ENCODE assay signal across 9 mouse cellular contexts in the genomic region with DNA sequence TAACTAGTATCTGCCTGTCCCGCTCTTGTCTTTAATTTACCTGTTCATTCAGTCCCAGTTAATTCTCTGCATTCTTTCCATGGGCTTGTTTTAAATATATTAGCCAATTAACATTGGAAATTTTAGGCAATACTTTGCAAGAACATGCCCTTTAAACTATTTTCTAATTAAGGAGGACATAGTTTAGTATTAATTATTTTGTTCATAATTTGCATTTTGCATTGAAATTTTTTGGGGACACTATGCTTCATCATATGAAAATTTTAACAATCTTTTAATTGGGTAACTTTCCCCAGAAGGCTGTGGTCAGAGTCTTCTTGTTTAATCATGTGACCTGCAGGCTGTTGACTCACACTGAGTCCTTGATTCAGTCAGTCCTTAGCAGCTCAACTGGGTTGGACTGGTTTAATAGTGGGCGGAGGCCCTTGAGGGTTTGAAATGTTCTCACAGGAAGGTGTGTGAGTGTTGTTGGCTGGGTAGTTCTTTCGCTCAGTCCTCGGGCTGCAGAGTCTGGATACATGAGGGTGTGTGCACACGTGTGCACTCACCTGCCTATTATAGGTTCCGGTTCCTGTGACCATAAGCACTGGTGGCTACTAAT.
A peak's percentile ranks its signal among the peaks of the same experiment; 100 is the strongest.
DNase-seq lines count a peak whose midpoint lies in the region; ATAC-seq and TF ChIP-seq lines count a peak whose summit lies in the region.
"Had no signal": no experiment of that assay in that cellular context is flagged by ENCODE, and none has a peak within 500 bp of the region (broad histone marks: within the 10 kb centered on the region; RNA-seq: fewer than 3 reads in every experiment).

No protein-coding gene starts in this region.

- no peak overlapping the region for H3K4me2 ChIP-seq in midbrain, postnatal 0 days (ENCODE audit: low read depth, low read length, poor library complexity, severe bottlenecking)
- no peak overlapping the region for H3K4me2 ChIP-seq in kidney, postnatal 0 days (ENCODE audit: low read length)
- 0 out of 2 replicates have a peak overlapping the region, but pooled peaks have one; percentile 5 for H3K4me2 ChIP-seq in stomach, embryonic 15.5 days

- no peaks in the 10 kb centered on the region for H3K9me3 ChIP-seq in midbrain, postnatal 0 days (ENCODE audit: low read length)
- no peaks in the 10 kb centered on the region for H3K9me3 ChIP-seq in midbrain, embryonic 10.5 days (replicated peaks)
- H3K9me3 ChIP-seq in kidney, postnatal 0 days (replicated peaks; ENCODE audit: low read length): no peaks in the 10 kb centered on the region
- no peaks in the 10 kb centered on the region for H3K9me3 ChIP-seq in stomach, embryonic 15.5 days

- no peak for DNase-seq in midbrain, postnatal 0 days (ENCODE audit: low spot score)
- no peak for DNase-seq in midbrain, embryonic 10.5 days (ENCODE audit: low spot score)
- DNase-seq in brain, adult 2 months (ENCODE audit: low read depth, low spot score): peak; percentile 31
- peak; percentile 24 for DNase-seq in kidney, postnatal 0 days (ENCODE audit: low spot score)
- no peak for DNase-seq in thymus, postnatal 4 days
- no peak for DNase-seq in natural killer cell, adult 2 months (ENCODE audit: low spot score in 2 of 2)
- DNase-seq: thymus, postnatal 14 days had no signal

- no peaks in the 10 kb centered on the region for H3K27me3 ChIP-seq in midbrain, postnatal 0 days (ENCODE audit: insufficient read depth, low read length)
- no peaks in the 10 kb centered on the region for H3K27me3 ChIP-seq in midbrain, embryonic 10.5 days (ENCODE audit: low read depth, poor library complexity, severe bottlenecking)
- H3K27me3 ChIP-seq in kidney, postnatal 0 days (ENCODE audit: insufficient read depth, low read length): no peaks in the 10 kb centered on the region
- H3K27me3 ChIP-seq in stomach, embryonic 15.5 days (replicated peaks): no peaks in the 10 kb centered on the region

- H3K27ac ChIP-seq in midbrain, postnatal 0 days (ENCODE audit: low read depth, low read length): no peak overlapping the region
- no peak overlapping the region for H3K27ac ChIP-seq in midbrain, embryonic 10.5 days (replicated peaks)
- peak overlapping the region; percentile 75 for H3K27ac ChIP-seq in kidney, postnatal 0 days
- H3K27ac ChIP-seq in stomach, embryonic 15.5 days: peak overlapping the region; percentile 57

- no peak for TF ChIP-seq CTCF in midbrain, postnatal 0 days (IDR thresholded peaks at IDR 0.05)
- no peak for TF ChIP-seq CTCF in kidney, postnatal 0 days (IDR thresholded peaks at IDR 0.05; ENCODE audit: low read depth)

- 86% methylated on average over 6 of the region's 6 CpGs for WGBS in midbrain, postnatal 0 days
- WGBS in midbrain, embryonic 10.5 days: 88% methylated on average over 6 of the region's 6 CpGs
- WGBS in kidney, postnatal 0 days: 60% methylated on average over 6 of the region's 6 CpGs
- 67% methylated on average over 6 of the region's 6 CpGs for WGBS in stomach, embryonic 15.5 days

- no peak overlapping the region for H3K4me3 ChIP-seq in midbrain, postnatal 0 days (ENCODE audit: low read depth, low read length)
- no peak overlapping the region for H3K4me3 ChIP-seq in midbrain, embryonic 10.5 days
- H3K4me3 ChIP-seq in kidney, postnatal 0 days (replicated peaks; ENCODE audit: low read depth, low read length): no peak overlapping the region
- no peak overlapping the region for H3K4me3 ChIP-seq in stomach, embryonic 15.5 days (replicated peaks)

- H3K9ac ChIP-seq in midbrain, postnatal 0 days (replicated peaks; ENCODE audit: low read length, poor library complexity, severe bottlenecking): no peak overlapping the region
- no peak overlapping the region for H3K9ac ChIP-seq in kidney, postnatal 0 days (ENCODE audit: low read depth, low read length)
- no peak overlapping the region for H3K9ac ChIP-seq in stomach, embryonic 15.5 days

- H3K4me1 ChIP-seq in midbrain, postnatal 0 days (ENCODE audit: insufficient read depth, low read length): 0 out of 2 replicates have a peak, but pooled peaks cover 2% of the 10 kb centered on the region
- H3K4me1 ChIP-seq in midbrain, embryonic 10.5 days: peaks cover 16% of the 10 kb centered on the region
- peaks cover 9% of the 10 kb centered on the region for H3K4me1 ChIP-seq in kidney, postnatal 0 days (replicated peaks; ENCODE audit: insufficient read depth, low read length)
- peaks cover 5% of the 10 kb centered on the region for H3K4me1 ChIP-seq in stomach, embryonic 15.5 days

- 0 out of 2 replicates have a peak, but pooled peaks have one; percentile 34 for ATAC-seq in midbrain, postnatal 0 days (ENCODE audit: low FRiP score)
- peak; percentile 89 for ATAC-seq in kidney, postnatal 0 days (replicated peaks; ENCODE audit: low FRiP score, low read depth)
- peak; percentile 90 for ATAC-seq in stomach, embryonic 15.5 days (ENCODE audit: insufficient read depth, low FRiP score, low read depth)
- no peak for ATAC-seq in megakaryocyte, adult 5-6 weeks (ENCODE audit: poor library complexity, severe bottlenecking)

- H3K36me3 ChIP-seq in midbrain, postnatal 0 days (ENCODE audit: insufficient read depth, low read length): peaks cover 10% of the 10 kb centered on the region; the same call in 1 of the 2 replicates
- H3K36me3 ChIP-seq in midbrain, embryonic 10.5 days: peaks cover 6% of the 10 kb centered on the region
- H3K36me3 ChIP-seq in kidney, postnatal 0 days (ENCODE audit: insufficient read depth, low read length): no peaks in the 10 kb centered on the region
- H3K36me3 ChIP-seq in stomach, embryonic 15.5 days: no peaks in the 10 kb centered on the region

Comparison
In these comparisons a context has a peak if more than half of its experiments do, and no peak if none do; other contexts are left out.
1. DNase-seq: peak in brain, adult 2 months (single experiment) and kidney, postnatal 0 days (single experiment); none in midbrain, postnatal 0 days (single experiment), midbrain, embryonic 10.5 days (single experiment), thymus, postnatal 4 days (single experiment) and natural killer cell, adult 2 months (0 of 2).
2. H3K27ac ChIP-seq: peak in kidney, postnatal 0 days (single experiment) and stomach, embryonic 15.5 days (single experiment); none in midbrain, postnatal 0 days (single experiment) and midbrain, embryonic 10.5 days (single experiment).